Mouse (Mus musculus) layer of hippocampus, postnatal 14 days (tissue): ENCODE results near the gene Cfb. TPM values are rescaled to one million over a fixed set of nuclear protein-coding genes. Genes with fewer than 3 reads are reported as not detected.
"Not testable (repeated sequence)": the region's sequence is repeated elsewhere in the genome, so short reads cannot be mapped to it uniquely, and the experiment has no call there.

Source experiments
- DNase-seq, 2 experiments: peaks; one replicate each; pipeline ENCODE4 v3.0.0; 2021 to 2022; ENCODE audit warnings: low spot score in 2 of 2, mixed read lengths in 1 of 2
- long read RNA-seq, 2 experiments: library from polyadenylated mRNA; stranded (forward); transcript quantifications; one replicate each; pipeline ENCODE4 v2.0.0; 2021
- total RNA-seq, 2 experiments: library from RNA; stranded (reverse); gene quantifications; 2 replicates each; pipeline ENCODE4 v1.2.3; 2021

The Cfb gene
- total RNA-seq, result under 1 TPM in 1 of 2 experiments, not detected in 1; 0.23 TPM
- long read RNA-seq, experiment 1, result 0 reads
- long read RNA-seq, experiment 2, result 0 reads

- no peak for DNase-seq
These were observed at the start of gene Cfb for GRCm38 (mm10) chr17:34862416-34863081. TSS of gene Cfb (minus strand) at chr17:34862518.

GRCm38 (mm10) chr17:34911945-34912351 is 49.6 kb upstream of the Cfb start:
- DNase-seq, result peak in 1 of 2 experiments; percentile 47

GRCm38 (mm10) chr17:34910982-34911381 is 48.7 kb upstream of the Cfb start:
- DNase-seq, result no peak

- DNase-seq, result no peak
These were observed 40.6 kb upstream of the Cfb start for GRCm38 (mm10) chr17:34902895-34903294.

- not testable (repeated sequence) for DNase-seq
These were observed 39.6 kb upstream of the Cfb start for GRCm38 (mm10) chr17:34901948-34902347.

GRCm38 (mm10) chr17:34900826-34901225 is 38.5 kb upstream of the Cfb start:
- DNase-seq, result not testable (repeated sequence)

- no peak for DNase-seq
These were observed 37.5 kb upstream of the Cfb start for GRCm38 (mm10) chr17:34899890-34900243.

- DNase-seq, result peak in 1 of 2 experiments; percentile 34
These were observed 37.0 kb upstream of the Cfb start for GRCm38 (mm10) chr17:34899053-34899889.

- DNase-seq, result no peak
These were observed 36.4 kb upstream of the Cfb start for GRCm38 (mm10) chr17:34898706-34899052.

GRCm38 (mm10) chr17:34898160-34898586 is 35.9 kb upstream of the Cfb start, which contains the start of the genes C2 and Ehmt2:
TSS of gene C2 (minus strand) at chr17:34898265.
TSS of gene Ehmt2 (plus strand) at chr17:34898469.
- DNase-seq, result peak; percentile 73 to 84

- DNase-seq, result peak in 1 of 2 experiments; percentile 17
These were observed 35.2 kb upstream of the Cfb start for GRCm38 (mm10) chr17:34897373-34898159.

GRCm38 (mm10) chr17:34896366-34896765 is 34.0 kb upstream of the Cfb start:
- no peak for DNase-seq

- no peak for DNase-seq
These were observed 33.4 kb upstream of the Cfb start for GRCm38 (mm10) chr17:34895724-34896123.

- DNase-seq, result no peak
These were observed 32.6 kb upstream of the Cfb start for GRCm38 (mm10) chr17:34894801-34895530.

GRCm38 (mm10) chr17:34894074-34894597 is 31.8 kb upstream of the Cfb start:
- DNase-seq, result peak; percentile 92 to 96

- no peak for DNase-seq
These were observed 30.9 kb upstream of the Cfb start for GRCm38 (mm10) chr17:34893072-34893824.

- no peak for DNase-seq
These were observed 29.1 kb upstream of the Cfb start for GRCm38 (mm10) chr17:34891377-34891776.

- DNase-seq, result no peak
These were observed 27.9 kb upstream of the Cfb start for GRCm38 (mm10) chr17:34890074-34890743.

- no peak for DNase-seq
These were observed 25.6 kb upstream of the Cfb start for GRCm38 (mm10) chr17:34887942-34888341.
